Mouse (Mus musculus) heart, embryonic 13.5 days (tissue): ENCODE results near the gene Uhrf1. TPM values are rescaled to one million over a fixed set of nuclear protein-coding genes. Genes with fewer than 3 reads are reported as not detected.
A peak's percentile ranks its signal among the peaks of the same experiment; 100 is the strongest.
"Not testable (repeated sequence)": the region's sequence is repeated elsewhere in the genome, so short reads cannot be mapped to it uniquely, and the experiment has no call there.

Experiments
- ATAC-seq: fragments of 200-750 bp; cut with Nextera tagmentation; 2 replicates; pipeline ENCODE4 v1.8.0; 2017; ENCODE audit warnings: moderate TSS enrichment; ENCODE audit not compliant: insufficient number of reproducible peaks, low FRiP score, low TSS enrichment; ENCODE audit errors: extremely low read depth
- H3K27ac ChIP-seq: fragments of 300-500 bp; sonication (generic); replicated peaks from 2 replicates; pipeline ENCODE4 v1.5.1; 2015; ENCODE audit warnings: moderate library complexity, mild to moderate bottlenecking, inconsistent platforms
- H3K27me3 ChIP-seq: fragments of 300-500 bp; sonication (generic); replicated peaks from 2 replicates; pipeline ENCODE4 v1.6.1; 2015; ENCODE audit warnings: mild to moderate bottlenecking, inconsistent platforms
- H3K36me3 ChIP-seq: fragments of 300-500 bp; sonication (generic); 2 replicates; pipeline ENCODE4 v1.6.1; 2015; ENCODE audit warnings: mild to moderate bottlenecking, inconsistent platforms
- H3K4me1 ChIP-seq: fragments of 300-500 bp; sonication (generic); 2 replicates; pipeline ENCODE4 v1.6.1; 2015; ENCODE audit warnings: inconsistent platforms
- H3K4me2 ChIP-seq: fragments of 300-500 bp; sonication (generic); 2 replicates; pipeline ENCODE4 v1.6.1; 2015; ENCODE audit warnings: inconsistent platforms, mild to moderate bottlenecking, moderate library complexity
- H3K4me3 ChIP-seq: fragments of 300-500 bp; sonication (generic); 2 replicates; pipeline ENCODE4 v1.5.1; 2015; ENCODE audit warnings: moderate library complexity, mild to moderate bottlenecking, inconsistent platforms
- H3K9ac ChIP-seq: fragments of 300-500 bp; sonication (generic); 2 replicates; pipeline ENCODE4 v1.6.1; 2015; ENCODE audit warnings: inconsistent platforms, mild to moderate bottlenecking, moderate library complexity
- H3K9me3 ChIP-seq: fragments of 300-500 bp; sonication (generic); 2 replicates; pipeline ENCODE4 v1.6.1; 2016; ENCODE audit warnings: inconsistent platforms
- WGBS: fragments of 180-500 bp; shearing (Covaris S2); methylation state at CpG from one replicate; pipeline ENCODE4 v1.1.7; 2015; ENCODE audit warnings: mixed read lengths; 5-methylcytosine and 5-hydroxymethylcytosine counted together
- polyA plus RNA-seq: library from polyadenylated mRNA; unstranded; fragments of >200 nt; fragmentation: Nextera tagmentation; extraction: Ambion mirVana; gene quantifications from 2 replicates; pipeline ENCODE4 v1.2.1, GENCODE M21; 2015

Gene Uhrf1
- polyA plus RNA-seq: 70.7 and 74.7 TPM in 2 replicates

GRCm38 (mm10) chr17:56303160-56303846, at the start of gene Uhrf1:
Uhrf1 (plus strand) TSS chr17:56303321.
- ATAC-seq: peak; percentile 67
- H3K9ac ChIP-seq: peak within 1 kb of the TSS; percentile 91
- H3K4me1 ChIP-seq: peaks cover 56% of the 10 kb centered on the region
- peak within 1 kb of the TSS; percentile 88 for H3K27ac ChIP-seq
- peak within 1 kb of the TSS; percentile 88 for H3K4me3 ChIP-seq
- peak within 1 kb of the TSS; percentile 100 for H3K4me2 ChIP-seq
- H3K27me3 ChIP-seq: no peaks in the 10 kb centered on the region
- peaks cover 28% of the 10 kb centered on the region for H3K36me3 ChIP-seq
- H3K9me3 ChIP-seq: no peaks in the 10 kb centered on the region
- WGBS: under 1% methylated on average over 43 of the region's 43 CpGs

- Histone ChIP-seq H3K9ac (no peak overlapping the region), H3K9me3 (no peaks in the 10 kb centered on the region), H3K27ac (no peak overlapping the region), H3K4me3 (no peak overlapping the region), H3K36me3 (peaks cover 18% of the 10 kb centered on the region), H3K4me1 (peaks cover 35% of the 10 kb centered on the region), H3K4me2 (no peak overlapping the region), H3K27me3 (no peaks in the 10 kb centered on the region; the same call in 1 of the 2 replicates)
- 72% methylated on average over 4 of the region's 4 CpGs for WGBS
- no peak for ATAC-seq
Measured at GRCm38 (mm10) chr17:56254695-56255094, 48.4 kb upstream of the Uhrf1 start.

- 20% methylated on average over 9 of the region's 9 CpGs for WGBS
- no peak for ATAC-seq
- peaks cover 43% of the 10 kb centered on the region for H3K4me1 ChIP-seq
- peak overlapping the region; percentile 61; the same call in 1 of the 2 replicates for H3K27ac ChIP-seq
- H3K9ac ChIP-seq: peak overlapping the region; percentile 40; the same call in 1 of the 2 replicates
- no peaks in the 10 kb centered on the region; the same call in 1 of the 2 replicates for H3K27me3 ChIP-seq
- H3K4me3 ChIP-seq: peak overlapping the region; percentile 73; the same call in 1 of the 2 replicates
- H3K36me3 ChIP-seq: peaks cover 26% of the 10 kb centered on the region
- H3K4me2 ChIP-seq: peak overlapping the region; percentile 85
- no peaks in the 10 kb centered on the region for H3K9me3 ChIP-seq
Measured at GRCm38 (mm10) chr17:56255429-56255828, 47.7 kb upstream of the Uhrf1 start.

GRCm38 (mm10) chr17:56255863-56256238, 47.3 kb upstream of the Uhrf1 start:
- ATAC-seq: peak; percentile 77
- under 1% methylated on average over 32 of the region's 32 CpGs for WGBS
- Histone ChIP-seq H3K27ac (peak overlapping the region; percentile 94), H3K27me3 (no peaks in the 10 kb centered on the region; the same call in 1 of the 2 replicates), H3K9ac (peak overlapping the region; percentile 76), H3K4me3 (peak overlapping the region; percentile 73), H3K36me3 (peaks cover 30% of the 10 kb centered on the region), H3K9me3 (no peaks in the 10 kb centered on the region), H3K4me2 (peak overlapping the region; percentile 85), H3K4me1 (peaks cover 47% of the 10 kb centered on the region)

- Histone ChIP-seq H3K36me3 (peaks cover 34% of the 10 kb centered on the region), H3K4me2 (peak within 1 kb of the TSS; percentile 85), H3K27me3 (no peaks in the 10 kb centered on the region; the same call in 1 of the 2 replicates), H3K4me1 (peaks cover 49% of the 10 kb centered on the region), H3K4me3 (peak within 1 kb of the TSS; percentile 73), H3K27ac (peak within 1 kb of the TSS; percentile 94), H3K9ac (peak within 1 kb of the TSS; percentile 90), H3K9me3 (no peaks in the 10 kb centered on the region)
- ATAC-seq: peak; percentile 87
- 0% methylated on average over 28 of the region's 28 CpGs for WGBS
Measured at GRCm38 (mm10) chr17:56256239-56256881, 46.8 kb upstream of the Uhrf1 start, which contains the start of gene Fem1a. Fem1a (plus strand) TSS chr17:56256810.

- H3K9me3 ChIP-seq: no peaks in the 10 kb centered on the region
- ATAC-seq: no peak
- peak overlapping the region; percentile 86 for H3K27ac ChIP-seq
- peaks cover 44% of the 10 kb centered on the region for H3K36me3 ChIP-seq
- peak overlapping the region; percentile 90 for H3K9ac ChIP-seq
- H3K4me1 ChIP-seq: peaks cover 57% of the 10 kb centered on the region
- WGBS: 8% methylated on average over 58 of the region's 58 CpGs
- peak overlapping the region; percentile 85 for H3K4me2 ChIP-seq
- no peaks in the 10 kb centered on the region; the same call in 1 of the 2 replicates for H3K27me3 ChIP-seq
- H3K4me3 ChIP-seq: peak overlapping the region; percentile 73
Measured at GRCm38 (mm10) chr17:56257181-56257894, 45.8 kb upstream of the Uhrf1 start.

- H3K27me3 ChIP-seq, ATAC-seq, H3K27ac ChIP-seq, H3K9me3 ChIP-seq: not testable (repeated sequence)
- Histone ChIP-seq H3K9ac (0 out of 2 replicates have a peak overlapping the region, but pooled peaks have one; percentile 75), H3K36me3 (peaks cover 52% of the 10 kb centered on the region), H3K4me1 (peaks cover 67% of the 10 kb centered on the region), H3K4me3 (peak overlapping the region; percentile 73), H3K4me2 (peak overlapping the region; percentile 85)
- WGBS: 93% methylated on average over 19 of the region's 19 CpGs
Measured at GRCm38 (mm10) chr17:56258269-56258668, 44.9 kb upstream of the Uhrf1 start.

GRCm38 (mm10) chr17:56258812-56259211, 44.3 kb upstream of the Uhrf1 start:
- Histone ChIP-seq H3K4me1 (peaks cover 67% of the 10 kb centered on the region), H3K4me3 (peak overlapping the region; percentile 73), H3K9ac (peak overlapping the region; percentile 75), H3K36me3 (peaks cover 54% of the 10 kb centered on the region), H3K4me2 (peak overlapping the region; percentile 85)
- not testable (repeated sequence) for H3K27ac ChIP-seq, H3K27me3 ChIP-seq, H3K9me3 ChIP-seq, ATAC-seq
- 56% methylated on average over 2 of the region's 2 CpGs for WGBS

- peaks cover 67% of the 10 kb centered on the region for H3K4me1 ChIP-seq
- peaks cover 54% of the 10 kb centered on the region for H3K36me3 ChIP-seq
- H3K27ac ChIP-seq: no peak overlapping the region
- peak overlapping the region; percentile 85 for H3K4me2 ChIP-seq
- H3K4me3 ChIP-seq: peak overlapping the region; percentile 73
- WGBS: 89% methylated on average over 10 of the region's 10 CpGs
- H3K9ac ChIP-seq: peak overlapping the region; percentile 75
- ATAC-seq: no peak
- H3K27me3 ChIP-seq: no peaks in the 10 kb centered on the region
- no peaks in the 10 kb centered on the region for H3K9me3 ChIP-seq
Measured at GRCm38 (mm10) chr17:56259301-56260037, 43.7 kb upstream of the Uhrf1 start.

- H3K9ac ChIP-seq: peak overlapping the region; percentile 75
- 46% methylated on average over 3 of the region's 3 CpGs for WGBS
Measured at GRCm38 (mm10) chr17:56261166-56261565, 42.0 kb upstream of the Uhrf1 start.

More at GRCm38 (mm10) chr17:56261166-56261565, 42.0 kb upstream of the Uhrf1 start:
- Histone ChIP-seq H3K27me3 (no peaks in the 10 kb centered on the region), H3K4me2 (peak overlapping the region; percentile 85), H3K36me3 (peaks cover 58% of the 10 kb centered on the region), H3K27ac (peak overlapping the region; percentile 88), H3K4me1 (peaks cover 65% of the 10 kb centered on the region), H3K9me3 (no peaks in the 10 kb centered on the region), H3K4me3 (no peak overlapping the region)
- ATAC-seq: no peak
